Mouse (Mus musculus) MEL (cell line): Measurements from ENCODE around the gene Lamp1. TPM values are rescaled to one million over a fixed set of nuclear protein-coding genes. Genes with fewer than 3 reads are reported as not detected.

Source experiments
- DNase-seq: peaks from one replicate; pipeline ENCODE4 v3.0.0; 2011; ENCODE audit warnings: low read depth, low spot score
- H3K27ac ChIP-seq: 2 replicates; pipeline ENCODE4 v1.5.1; 2012; ENCODE audit warnings: low read depth, mild to moderate bottlenecking, control low read depth, low read length, moderate library complexity; ENCODE audit not compliant: control insufficient read depth
- H3K27me3 ChIP-seq, 2 experiments: fragments of 150-350 bp in 1 of 2; sonication (generic) in 1 of 2; 2 replicates each; pipeline ENCODE4 v1.6.1; 2012; ENCODE audit warnings: low read length in 2 of 2, mild to moderate bottlenecking in 2 of 2, improper control_type of control experiment in 1 of 2, moderate library complexity in 1 of 2; ENCODE audit not compliant: insufficient read depth in 2 of 2, control insufficient read depth in 1 of 2
- H3K36me3 ChIP-seq, 2 experiments: 2 replicates each; pipeline ENCODE4 v1.6.1; 2012 to 2014; ENCODE audit warnings: low read length in 2 of 2, improper control_type of control experiment in 1 of 2, inconsistent platforms in 1 of 2, mild to moderate bottlenecking in 1 of 2; ENCODE audit not compliant: insufficient read depth in 2 of 2, control insufficient read depth in 1 of 2
- H3K4me1 ChIP-seq, 2 experiments: fragments of 150-350 bp in 1 of 2; sonication (generic) in 1 of 2; 2 replicates each; pipeline ENCODE4 v1.6.1; 2012; ENCODE audit warnings: low read length in 2 of 2, improper control_type of control experiment in 1 of 2, mild to moderate bottlenecking in 1 of 2; ENCODE audit not compliant: insufficient read depth in 2 of 2, control insufficient read depth in 1 of 2
- H3K4me3 ChIP-seq, 2 experiments: fragments of 150-350 bp in 1 of 2; sonication (generic) in 1 of 2; 2 replicates each; pipeline ENCODE4 v1.5.1; 2012; ENCODE audit warnings: low read depth in 2 of 2, low read length in 2 of 2, mild to moderate bottlenecking in 2 of 2, moderate library complexity in 2 of 2, control low read depth in 1 of 2, improper control_type of control experiment in 1 of 2; ENCODE audit not compliant: control insufficient read depth in 1 of 2, insufficient read depth in 1 of 2
- H3K79me2 ChIP-seq: 2 replicates; pipeline ENCODE4 v1.6.1; 2012; ENCODE audit warnings: mild to moderate bottlenecking, low read length, moderate library complexity; ENCODE audit not compliant: control insufficient read depth, poor library complexity, insufficient read depth
- H3K9ac ChIP-seq: 2 replicates; pipeline ENCODE4 v1.6.1; 2012; ENCODE audit warnings: low read depth, mild to moderate bottlenecking, control low read depth, low read length, moderate library complexity; ENCODE audit not compliant: control insufficient read depth, poor library complexity, severe bottlenecking
- H3K9me3 ChIP-seq: fragments of 150-350 bp; sonication (generic); replicated peaks from 2 replicates; pipeline ENCODE4 v1.6.1; 2012; ENCODE audit warnings: mild to moderate bottlenecking, low read length, improper control_type of control experiment, moderate library complexity; ENCODE audit not compliant: insufficient read depth
- BHLHE40 ChIP-seq: IDR thresholded peaks from 2 replicates; pipeline ENCODE4 v1.6.1; 2012; ENCODE audit warnings: low read depth, mild to moderate bottlenecking, inconsistent platforms, low read length, improper control_type of control experiment, borderline replicate concordance
- CHD1 ChIP-seq: IDR thresholded peaks from 2 replicates; pipeline ENCODE4 v1.6.1; 2012; ENCODE audit warnings: low read depth, mild to moderate bottlenecking, inconsistent platforms, low read length, improper control_type of control experiment
- CHD2 ChIP-seq: IDR thresholded peaks from 2 replicates; pipeline ENCODE4 v1.6.1; 2011; ENCODE audit warnings: low read length, improper control_type of control experiment
- CTCF ChIP-seq, 3 experiments: IDR thresholded peaks in 2 of 3; conservative IDR thresholded peaks in 1 of 3; 2 replicates each; pipeline ENCODE4 v1.5.1; 2011 to 2012; ENCODE audit warnings: low read length in 3 of 3, low read depth in 2 of 3, mild to moderate bottlenecking in 2 of 3, improper control_type of control experiment in 1 of 3, inconsistent platforms in 1 of 3, mixed read lengths in 1 of 3, moderate library complexity in 1 of 3; ENCODE audit not compliant: control insufficient read depth in 1 of 3, insufficient read depth in 1 of 3, poor library complexity in 1 of 3, severe bottlenecking in 1 of 3
- E2F4 ChIP-seq: IDR thresholded peaks from 2 replicates; pipeline ENCODE4 v1.6.1; 2011; ENCODE audit warnings: low read depth, low read length, improper control_type of control experiment, borderline replicate concordance
- ELF1 ChIP-seq: IDR thresholded peaks from 2 replicates; pipeline ENCODE4 v1.6.1; 2014; ENCODE audit warnings: low read depth, mild to moderate bottlenecking, inconsistent platforms, low read length, improper control_type of control experiment, moderate library complexity
- EP300 ChIP-seq, 2 experiments: IDR thresholded peaks; 2 replicates each; pipeline ENCODE4 v1.6.1; 2011; ENCODE audit warnings: improper control_type of control experiment in 2 of 2, low read length in 2 of 2, low read depth in 1 of 2, mild to moderate bottlenecking in 1 of 2
- ETS1 ChIP-seq: IDR thresholded peaks from 2 replicates; pipeline ENCODE4 v1.6.1; 2012; ENCODE audit warnings: low read depth, mild to moderate bottlenecking, inconsistent platforms, low read length, improper control_type of control experiment, moderate library complexity
- GABPA ChIP-seq: IDR thresholded peaks from 2 replicates; pipeline ENCODE4 v1.6.1; 2012; ENCODE audit warnings: low read depth, mild to moderate bottlenecking, inconsistent platforms, low read length, improper control_type of control experiment, moderate library complexity
- HCFC1 ChIP-seq: IDR thresholded peaks from 2 replicates; pipeline ENCODE4 v1.6.1; 2012; ENCODE audit warnings: low read depth, mild to moderate bottlenecking, inconsistent platforms, low read length, improper control_type of control experiment, moderate library complexity
- JUND ChIP-seq: IDR thresholded peaks from 2 replicates; pipeline ENCODE4 v1.6.1; 2011; ENCODE audit warnings: low read depth, mild to moderate bottlenecking, improper control_type of control experiment, low read length
- KAT2A ChIP-seq: conservative IDR thresholded peaks from 2 replicates; pipeline ENCODE4 v1.6.1; 2012; ENCODE audit warnings: low read depth, low read length, improper control_type of control experiment, inconsistent platforms
- MAFK ChIP-seq: IDR thresholded peaks from 2 replicates; pipeline ENCODE4 v1.6.1; 2011; ENCODE audit warnings: low read depth, mild to moderate bottlenecking, low read length, improper control_type of control experiment, borderline replicate concordance
- MAX ChIP-seq: IDR thresholded peaks from 2 replicates; pipeline ENCODE4 v1.6.1; 2011; ENCODE audit warnings: low read length, improper control_type of control experiment
- MAZ ChIP-seq: IDR thresholded peaks from 2 replicates; pipeline ENCODE4 v1.6.1; 2012; ENCODE audit warnings: low read depth, mild to moderate bottlenecking, inconsistent platforms, low read length, improper control_type of control experiment
- MXI1 ChIP-seq: IDR thresholded peaks from 2 replicates; pipeline ENCODE4 v1.6.1; 2011; ENCODE audit warnings: mild to moderate bottlenecking, low read depth, low read length, improper control_type of control experiment
- MYB ChIP-seq: IDR thresholded peaks from 2 replicates; pipeline ENCODE4 v1.6.1; 2011; ENCODE audit warnings: mild to moderate bottlenecking, low read depth, low read length, improper control_type of control experiment
- MYC ChIP-seq: IDR thresholded peaks from 2 replicates; pipeline ENCODE4 v1.6.1; 2011; ENCODE audit warnings: low read depth, mild to moderate bottlenecking, low read length, improper control_type of control experiment, moderate library complexity
- NELFE ChIP-seq: IDR thresholded peaks from 2 replicates; pipeline ENCODE4 v1.6.1; 2011; ENCODE audit warnings: low read depth, low read length, improper control_type of control experiment
- NRF1 ChIP-seq: IDR thresholded peaks from 2 replicates; pipeline ENCODE4 v1.6.1; 2014; ENCODE audit warnings: low read depth, mild to moderate bottlenecking, inconsistent platforms, low read length, improper control_type of control experiment, moderate library complexity; ENCODE audit not compliant: poor library complexity, insufficient read depth, severe bottlenecking
- POLR2A ChIP-seq, 2 experiments: IDR thresholded peaks; 2 replicates each; pipeline ENCODE4 v1.6.1; 2011 to 2012; ENCODE audit warnings: low read length in 2 of 2, mild to moderate bottlenecking in 2 of 2, control low read depth in 1 of 2, improper control_type of control experiment in 1 of 2, low read depth in 1 of 2, moderate library complexity in 1 of 2; ENCODE audit not compliant: control insufficient read depth in 1 of 2, insufficient read depth in 1 of 2, poor library complexity in 1 of 2
- POLR2AphosphoS2 ChIP-seq: IDR thresholded peaks from 2 replicates; pipeline ENCODE4 v1.6.1; 2011; ENCODE audit warnings: low read length, improper control_type of control experiment
- POLR2AphosphoS5 ChIP-seq: IDR thresholded peaks from 2 replicates; pipeline ENCODE4 v1.6.1; 2012; ENCODE audit warnings: low read depth, borderline replicate concordance, mild to moderate bottlenecking, inconsistent platforms, low read length, moderate library complexity, mixed read lengths
- RAD21 ChIP-seq: IDR thresholded peaks from 2 replicates; pipeline ENCODE4 v1.6.1; 2011; ENCODE audit warnings: mild to moderate bottlenecking, low read depth, low read length, improper control_type of control experiment
- RCOR1 ChIP-seq: IDR thresholded peaks from 2 replicates; pipeline ENCODE4 v1.6.1; 2012; ENCODE audit warnings: low read depth, mild to moderate bottlenecking, inconsistent platforms, low read length, improper control_type of control experiment
- SIN3A ChIP-seq: IDR thresholded peaks from 2 replicates; pipeline ENCODE4 v1.6.1; 2012; ENCODE audit warnings: low read length, improper control_type of control experiment, inconsistent platforms
- SMC3 ChIP-seq: IDR thresholded peaks from 2 replicates; pipeline ENCODE4 v1.6.1; 2011; ENCODE audit warnings: low read depth, low read length, improper control_type of control experiment
- TAL1 ChIP-seq: IDR thresholded peaks from 2 replicates; pipeline ENCODE4 v1.6.1; 2012; ENCODE audit warnings: mild to moderate bottlenecking, inconsistent platforms, low read length, moderate library complexity, mixed read lengths
- TBP ChIP-seq: IDR thresholded peaks from 2 replicates; pipeline ENCODE4 v1.8.0; 2011; ENCODE audit warnings: low read depth, low read length, improper control_type of control experiment
- TCF12 ChIP-seq: IDR thresholded peaks from 2 replicates; pipeline ENCODE4 v1.6.1; 2014; ENCODE audit warnings: low read depth, mild to moderate bottlenecking, inconsistent platforms, low read length, improper control_type of control experiment, moderate library complexity
- UBTF ChIP-seq: IDR thresholded peaks from 2 replicates; pipeline ENCODE4 v1.6.1; 2012; ENCODE audit warnings: low read depth, mild to moderate bottlenecking, inconsistent platforms, low read length, improper control_type of control experiment, moderate library complexity, borderline replicate concordance; ENCODE audit not compliant: insufficient read depth
- USF1 ChIP-seq: IDR thresholded peaks from 2 replicates; pipeline ENCODE4 v1.6.1; 2014; ENCODE audit warnings: low read depth, mild to moderate bottlenecking, inconsistent platforms, low read length, improper control_type of control experiment, moderate library complexity
- USF2 ChIP-seq, 2 experiments: IDR thresholded peaks; 2 replicates each; pipeline ENCODE4 v1.6.1; 2011 to 2012; ENCODE audit warnings: improper control_type of control experiment in 2 of 2, low read length in 2 of 2, borderline replicate concordance in 1 of 2, inconsistent platforms in 1 of 2, low read depth in 1 of 2, mild to moderate bottlenecking in 1 of 2; ENCODE audit not compliant: insufficient read depth in 1 of 2
- ZC3H11A ChIP-seq: IDR thresholded peaks from 2 replicates; pipeline ENCODE4 v1.6.1; 2012; ENCODE audit warnings: low read depth, mild to moderate bottlenecking, inconsistent platforms, low read length, improper control_type of control experiment
- ZMIZ1 ChIP-seq: IDR thresholded peaks from 2 replicates; pipeline ENCODE4 v1.6.1; 2012; ENCODE audit warnings: low read depth, mild to moderate bottlenecking, inconsistent platforms, low read length, improper control_type of control experiment, moderate library complexity
- ZNF384 ChIP-seq: IDR thresholded peaks from 2 replicates; pipeline ENCODE4 v1.6.1; 2012; ENCODE audit warnings: low read depth, mild to moderate bottlenecking, inconsistent platforms, low read length, improper control_type of control experiment
- polyA plus RNA-seq, 2 experiments: library from polyadenylated mRNA; stranded (reverse) in 1 of 2; unstranded in 1 of 2; fragments of >175 nt in 1 of 2; fragments of >200 nt in 1 of 2; gene quantifications; 2 replicates each; pipeline versions ENCODE4 v1.2.1 to v1.2.4; 2012; ENCODE audit warnings: low replicate concordance in 2 of 2, low read depth in 1 of 2; ENCODE audit not compliant: insufficient read length in 2 of 2, insufficient read depth in 1 of 2, missing spikeins in 1 of 2
- total RNA-seq: library from RNA; depleted of rRNA; stranded (reverse); fragments of 300-350 nt; gene quantifications from 2 replicates; pipeline ENCODE4 v1.2.3, GENCODE M21; 2012; rRNA removed

Gene Lamp1
- total RNA-seq = 191 and 205 TPM in 2 replicates
- 100 to 1,000 TPM; 109 to 233 TPM for polyA plus RNA-seq

DNA sequence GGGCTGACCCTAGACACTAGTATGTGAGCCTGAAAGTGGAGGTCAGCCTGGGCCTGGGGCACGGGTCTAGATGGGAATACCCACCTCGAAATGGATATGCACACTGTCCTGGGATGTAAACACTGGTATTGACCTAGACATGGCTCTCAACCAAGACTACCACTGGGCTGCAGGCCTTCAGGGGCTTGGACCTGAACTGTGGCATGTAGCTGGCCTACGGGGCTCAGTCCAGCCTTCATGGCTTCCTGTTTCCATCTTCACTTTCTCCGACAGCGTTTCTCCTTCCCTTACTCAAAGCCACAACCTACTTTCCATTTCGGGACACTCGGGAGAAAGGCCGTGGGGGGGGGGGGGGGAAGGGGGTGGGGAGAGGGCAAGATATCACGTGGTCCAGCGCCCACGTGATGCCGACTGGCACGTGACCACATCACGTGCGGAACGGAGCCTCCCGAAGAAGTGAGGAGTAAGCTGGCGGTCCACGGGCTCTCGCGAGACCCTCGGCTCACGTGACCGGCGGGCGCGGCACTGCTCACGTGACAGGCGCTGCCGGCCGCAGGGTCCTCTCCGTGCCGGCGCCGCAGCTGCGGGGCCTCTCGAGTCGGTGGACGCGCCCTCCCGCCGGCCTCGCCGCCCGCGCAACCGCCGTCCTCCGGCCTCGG is at the start of gene Lamp1:
Lamp1 (plus strand) TSS at position 444 of the 659 bp plus-strand sequence.
- Histone ChIP-seq H3K79me2 (peaks cover 44% of the 10 kb centered on the region), H3K27ac (peak within 1 kb of the TSS; percentile 35), H3K27me3 (no peaks in the 10 kb centered on the region), H3K9ac (peak within 1 kb of the TSS; percentile 93), H3K4me1 (peaks cover 15 to 23% of the 10 kb centered on the region in 2 experiments), H3K9me3 (no peaks in the 10 kb centered on the region), H3K36me3 (peaks cover 0 to 32% of the 10 kb centered on the region in 2 experiments; a peak in 2 of 4 replicates), H3K4me3 (peak within 1 kb of the TSS; percentile 76 to 92)
- peak; percentile 99 for DNase-seq
- TF ChIP-seq CHD1 (no peak), MAX (peak; percentile 97), SMC3 (no peak), ZC3H11A (no peak), NELFE (peak; percentile 72), E2F4 (no peak), BHLHE40 (peak; percentile 98), MAZ (peak; percentile 53; the same call in 1 of the 2 replicates), NRF1 (peak; percentile 49; the same call in 1 of the 2 replicates), POLR2AphosphoS5 (no peak; the same call in 1 of the 2 replicates), MXI1 (peak; percentile 94), USF1 (peak; percentile 92), KAT2A (no peak; the same call in 1 of the 2 replicates), HCFC1 (peak; percentile 87), TBP (peak; percentile 49; the same call in 1 of the 2 replicates), RCOR1 (no peak), CTCF (IDR thresholded peaks at IDR 0.05 in 2 of 3, conservative IDR thresholded peaks at IDR 0.05 in 1 of 3; ENCODE audit: control insufficient read depth in 1 of 3, insufficient read depth in 1 of 3, low read depth in 2 of 3, low read length in 3 of 3, poor library complexity in 1 of 3, severe bottlenecking in 1 of 3) (no peak), GABPA (no peak), ZMIZ1 (no peak), POLR2AphosphoS2 (peak; percentile 57; the same call in 1 of the 2 replicates), POLR2A (IDR thresholded peaks at IDR 0.05; ENCODE audit: control insufficient read depth in 1 of 2, insufficient read depth in 1 of 2, low read depth in 1 of 2, low read length in 2 of 2, poor library complexity in 1 of 2) (peak in 1 of 2 experiments; percentile 63; a peak in 3 of 4 replicates), SIN3A (peak; percentile 97), CHD2 (peak; percentile 97), TCF12 (peak; percentile 52), USF2 (IDR thresholded peaks at IDR 0.05; ENCODE audit: borderline replicate concordance in 1 of 2, insufficient read depth in 1 of 2, low read depth in 1 of 2, low read length in 2 of 2) (peak; percentile 95 to 100), ELF1 (no peak), TAL1 (no peak), JUND (no peak), MYB (no peak), MAFK (no peak), RAD21 (no peak), MYC (peak; percentile 65; the same call in 1 of the 2 replicates), ZNF384 (no peak), EP300 (IDR thresholded peaks at IDR 0.05; ENCODE audit: low read depth in 1 of 2, low read length in 2 of 2) (peak in 1 of 2 experiments; percentile 33; a peak in 1 of 4 replicates), UBTF (no peak), ETS1 (peak; percentile 84)
